Mouse (Mus musculus) liver, adult 2 months (tissue): ENCODE measurements around the gene Tnfrsf1b. TPM values are rescaled to one million over a fixed set of nuclear protein-coding genes. Genes with fewer than 3 reads are reported as not detected.

Experiments used
- DNase-seq: peaks from one replicate; pipeline ENCODE4 v3.0.0-alpha.2; 2011; ENCODE audit warnings: low read depth, low spot score; ENCODE audit errors: extremely low read depth
- H3K27ac ChIP-seq: fragments of 200-500 bp; replicated peaks from 2 replicates; pipeline ENCODE4 v1.5.1; 2012; ENCODE audit warnings: low read depth, mild to moderate bottlenecking, control low read depth, inconsistent platforms, low read length; ENCODE audit not compliant: insufficient read depth
- H3K27me3 ChIP-seq: fragments of 200-500 bp; 2 replicates; pipeline ENCODE4 v1.6.1; 2012; ENCODE audit warnings: mild to moderate bottlenecking, moderate library complexity, low read length, inconsistent platforms; ENCODE audit not compliant: control insufficient read depth, insufficient read depth
- H3K36me3 ChIP-seq: fragments of 200-500 bp; 2 replicates; pipeline ENCODE4 v1.6.1; 2012; ENCODE audit warnings: low read length, inconsistent platforms; ENCODE audit not compliant: control insufficient read depth, insufficient read depth
- H3K4me1 ChIP-seq: fragments of 200-500 bp; 2 replicates; pipeline ENCODE4 v1.6.1; 2011; ENCODE audit warnings: low read length; ENCODE audit not compliant: control insufficient read depth, insufficient read depth
- H3K4me3 ChIP-seq: fragments of 200-500 bp; 2 replicates; pipeline ENCODE4 v1.5.1; 2011; ENCODE audit warnings: low read depth, mild to moderate bottlenecking, control low read depth, low read length, moderate library complexity; ENCODE audit not compliant: insufficient read depth
- H3K79me2 ChIP-seq: fragments of 200-500 bp; 2 replicates; pipeline ENCODE4 v1.6.1; 2012; ENCODE audit warnings: inconsistent platforms, mild to moderate bottlenecking, low read length, moderate library complexity; ENCODE audit not compliant: control insufficient read depth, insufficient read depth
- H3K9ac ChIP-seq: fragments of 200-500 bp; 2 replicates; pipeline ENCODE4 v1.6.1; 2012; ENCODE audit warnings: low read depth, mild to moderate bottlenecking, control low read depth, inconsistent platforms, low read length
- CTCF ChIP-seq: fragments of 200-500 bp; IDR thresholded peaks from 2 replicates; pipeline ENCODE4 v1.5.1; 2011; ENCODE audit warnings: low read depth, low read length, control low read depth
- POLR2A ChIP-seq: fragments of 200-500 bp; IDR thresholded peaks from 2 replicates; pipeline ENCODE4 v1.6.1; 2011; ENCODE audit warnings: low read length, control low read depth; ENCODE audit not compliant: insufficient read depth; ENCODE audit errors: extremely low read depth
- WGBS: fragments of 180-500 bp; shearing (Covaris S2); methylation state at CpG from one replicate; pipeline ENCODE4 v1.1.7; 2018; 5-methylcytosine and 5-hydroxymethylcytosine counted together
- polyA plus RNA-seq: library from polyadenylated mRNA; depleted of rRNA; stranded (reverse); fragments of >200 nt; gene quantifications from 2 replicates; pipeline ENCODE4 v1.2.3, GENCODE M21; 2012; rRNA removed
- total RNA-seq: library from RNA; depleted of rRNA; stranded (reverse); fragments of >200 nt; gene quantifications from 2 replicates; pipeline ENCODE4 v1.2.3, GENCODE M21; 2014; rRNA removed

The Tnfrsf1b gene
- total RNA-seq: 10.8 and 14.9 TPM in 2 replicates
- 16.8 and 16.9 TPM in 2 replicates for polyA plus RNA-seq

DNA sequence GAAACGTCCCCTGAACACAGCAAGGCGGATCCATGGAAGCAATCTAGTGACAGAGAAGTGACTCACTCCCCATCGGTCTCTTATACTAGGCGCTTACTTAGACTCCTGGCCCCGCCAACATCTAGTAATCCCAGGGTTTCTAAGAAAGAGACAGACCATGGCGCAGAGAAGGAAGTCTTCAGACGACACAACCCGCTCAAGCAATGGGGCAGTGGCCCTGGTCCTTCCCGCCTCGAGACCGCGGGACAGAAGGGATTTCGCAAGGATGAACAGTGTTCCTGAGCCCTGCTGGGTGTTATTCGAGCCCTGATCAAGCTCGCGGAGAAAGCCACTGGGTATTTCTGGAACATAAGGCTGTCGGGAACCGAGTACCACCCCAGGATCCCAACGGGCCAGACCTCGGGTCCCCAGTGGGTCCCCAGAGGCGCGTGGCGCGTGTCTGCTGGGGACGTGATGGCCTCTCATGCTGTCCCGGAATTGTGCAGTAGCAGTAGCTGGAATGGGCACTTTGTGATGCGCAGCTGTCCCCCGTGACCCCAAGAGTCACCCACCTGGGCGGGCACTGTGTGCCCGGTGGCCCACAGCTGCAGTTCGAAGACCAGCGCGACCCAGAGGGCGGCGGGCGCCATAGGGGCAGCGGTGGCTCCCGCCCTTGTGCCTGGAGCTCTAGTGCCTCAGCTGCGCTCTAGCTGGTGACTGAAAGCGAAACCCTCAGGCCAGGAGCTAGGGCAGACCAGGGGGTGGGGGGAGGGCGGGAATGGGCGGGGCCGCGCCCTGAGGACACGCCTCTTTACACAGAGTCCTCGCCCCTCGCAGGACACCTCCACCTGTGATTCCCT lies at the start of gene Tnfrsf1b:
Tnfrsf1b (minus strand) TSS at position 698 of the 839 bp plus-strand sequence.
- H3K27me3 ChIP-seq: no peaks in the 10 kb centered on the region
- peak; percentile 76 for DNase-seq
- under 1% methylated on average over 47 of the region's 47 CpGs for WGBS

DNA sequence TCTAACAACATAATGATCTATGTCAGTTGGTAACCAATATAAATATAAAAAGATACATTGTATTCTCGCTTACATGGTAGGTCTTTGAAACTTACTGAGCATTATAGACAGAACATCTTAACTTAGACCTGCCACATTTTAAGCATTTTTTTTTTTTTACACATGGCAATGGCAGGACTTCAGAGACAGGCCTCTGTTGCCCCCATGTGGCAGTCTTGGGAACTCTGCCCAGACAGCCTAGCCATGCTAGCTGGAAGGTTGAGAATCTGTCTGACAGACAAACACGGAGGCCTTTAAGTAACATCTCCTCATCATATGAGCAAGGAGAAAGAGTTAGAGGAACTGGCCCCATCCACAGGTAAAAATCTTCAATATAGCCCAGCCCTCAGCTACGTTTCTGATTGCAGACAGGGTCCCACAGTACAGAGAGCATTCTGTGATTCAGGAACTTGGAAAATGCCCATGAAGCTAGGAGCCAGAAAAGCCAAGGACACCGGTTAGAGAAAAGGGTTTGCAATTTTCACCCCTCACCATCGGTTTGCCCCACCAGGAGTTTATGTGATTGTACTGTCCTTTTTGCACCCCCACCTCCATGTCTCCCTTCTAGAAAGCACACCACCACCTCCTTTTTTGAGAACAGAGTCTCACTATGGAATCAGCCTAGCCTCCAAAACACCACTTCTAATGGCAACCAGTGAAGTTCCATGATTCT lies 49.1 kb upstream of the Tnfrsf1b start:
- H3K9ac ChIP-seq: no peak overlapping the region
- DNase-seq: peak; percentile 43
- H3K36me3 ChIP-seq: no peaks in the 10 kb centered on the region
- H3K27ac ChIP-seq: no peak overlapping the region
- H3K79me2 ChIP-seq: no peaks in the 10 kb centered on the region
- no peaks in the 10 kb centered on the region for H3K27me3 ChIP-seq
- no peaks in the 10 kb centered on the region for H3K4me1 ChIP-seq
- WGBS: 47% methylated on average over 5 of the region's 5 CpGs
- H3K4me3 ChIP-seq: no peak overlapping the region
- no peak for TF ChIP-seq POLR2A
- peak; percentile 89 for TF ChIP-seq CTCF

More for the DNA sequence above, at the start of gene Tnfrsf1b:
- H3K4me3 ChIP-seq: peak within 1 kb of the TSS; percentile 93
- TF ChIP-seq POLR2A (peak; percentile 97), CTCF (0 out of 2 replicates have a peak, but pooled peaks have one; percentile 10)
- H3K27ac ChIP-seq: peak within 1 kb of the TSS; percentile 92
- no peaks in the 10 kb centered on the region for H3K36me3 ChIP-seq
- peaks cover 27% of the 10 kb centered on the region for H3K4me1 ChIP-seq
- peak within 1 kb of the TSS; percentile 95 for H3K9ac ChIP-seq
- H3K79me2 ChIP-seq: peaks cover 39% of the 10 kb centered on the region

DNA sequence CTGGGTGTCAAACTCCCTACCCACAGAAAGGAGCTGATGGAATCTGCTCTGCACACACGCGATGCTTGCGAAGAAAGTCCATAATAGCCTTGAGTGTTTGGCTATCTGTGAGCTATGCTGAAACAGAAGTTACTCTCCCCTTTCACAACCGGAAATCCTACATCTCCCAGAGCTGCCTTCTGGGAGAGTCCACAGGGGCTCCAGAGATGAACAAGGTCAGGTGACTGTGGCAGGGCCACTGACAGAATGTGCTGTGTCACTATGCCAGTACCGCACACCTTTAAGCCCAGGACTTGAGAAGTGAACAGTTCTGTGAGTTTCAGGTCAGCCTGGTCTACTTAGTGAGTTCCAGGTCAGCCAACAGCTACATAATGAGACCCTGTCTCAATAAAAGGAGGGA lies 47.9 kb upstream of the Tnfrsf1b start:
- no peak overlapping the region for H3K4me3 ChIP-seq
- no peaks in the 10 kb centered on the region for H3K27me3 ChIP-seq
- 83% methylated on average over 5 of the region's 5 CpGs for WGBS
- H3K27ac ChIP-seq: no peak overlapping the region
- no peaks in the 10 kb centered on the region for H3K36me3 ChIP-seq
- no peaks in the 10 kb centered on the region for H3K4me1 ChIP-seq
- no peak for DNase-seq
- no peak for TF ChIP-seq POLR2A
- TF ChIP-seq CTCF: no peak
- H3K9ac ChIP-seq: no peak overlapping the region
- H3K79me2 ChIP-seq: no peaks in the 10 kb centered on the region

DNA sequence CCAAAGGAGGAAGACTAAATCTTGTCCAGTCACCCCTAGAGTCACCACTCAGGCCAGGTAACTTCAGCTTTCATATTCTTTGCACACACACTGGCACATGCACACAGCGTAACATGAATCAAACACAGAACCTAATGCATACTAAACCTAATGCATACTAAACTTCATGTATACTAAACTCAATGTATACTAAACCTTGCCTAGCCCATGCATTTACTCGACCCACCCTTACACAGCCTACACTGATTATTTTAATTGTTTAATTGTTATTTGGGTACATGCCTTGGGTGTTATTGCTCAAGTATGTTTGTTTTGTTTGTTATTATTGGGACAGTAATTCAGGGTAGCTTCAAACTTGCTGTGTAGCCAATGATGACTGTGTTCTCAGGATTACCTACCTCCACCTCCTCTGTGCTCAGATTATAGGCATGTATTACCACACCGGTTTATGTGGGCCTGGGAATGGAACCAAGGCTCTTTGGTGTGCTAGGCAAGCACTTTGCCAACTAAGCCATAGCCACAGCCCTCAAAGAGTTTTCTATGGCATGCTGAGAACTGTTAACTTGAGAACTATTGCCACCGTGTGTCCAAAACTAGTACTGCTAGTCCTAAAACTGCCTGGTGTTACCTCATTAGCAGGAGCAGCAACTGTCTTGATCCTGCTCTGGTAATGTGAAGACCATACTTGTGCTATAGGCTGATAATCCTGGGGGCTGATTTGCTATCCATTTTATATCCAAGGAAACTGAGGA lies 39.9 kb upstream of the Tnfrsf1b start:
- Histone ChIP-seq H3K36me3 (no peaks in the 10 kb centered on the region), H3K79me2 (no peaks in the 10 kb centered on the region), H3K27ac (0 out of 2 replicates have a peak overlapping the region, but pooled peaks have one; percentile 20), H3K4me3 (no peak overlapping the region), H3K27me3 (no peaks in the 10 kb centered on the region), H3K9ac (no peak overlapping the region), H3K4me1 (peaks cover 9% of the 10 kb centered on the region; the same call in 1 of the 2 replicates)
- TF ChIP-seq CTCF: peak; percentile 42
- TF ChIP-seq POLR2A: no peak
- peak; percentile 85 for DNase-seq
- 26% methylated on average over 4 of the region's 4 CpGs for WGBS

DNA sequence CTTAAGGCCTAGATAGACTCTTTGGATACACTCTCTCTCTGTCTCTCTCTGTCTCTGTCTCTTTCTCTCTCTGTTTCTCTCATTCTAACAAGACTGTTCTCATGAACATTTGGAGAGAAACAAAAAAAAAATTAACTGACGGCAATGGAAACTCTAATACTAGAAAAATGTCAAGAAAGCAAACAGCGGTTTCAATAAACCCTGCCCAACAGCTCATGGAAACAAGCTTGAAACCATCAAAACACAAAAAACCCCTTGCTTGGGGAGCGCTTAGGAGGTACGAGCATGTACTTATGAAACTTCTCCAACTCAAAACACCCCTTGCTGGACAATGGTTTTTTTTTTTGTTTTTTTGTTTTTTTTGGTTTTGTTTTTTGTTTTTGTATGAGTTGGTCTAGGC lies 38.0 kb upstream of the Tnfrsf1b start:
- no peak overlapping the region for H3K4me3 ChIP-seq
- no peak overlapping the region for H3K27ac ChIP-seq
- TF ChIP-seq CTCF (no peak), POLR2A (no peak)
- no peak for DNase-seq
- 97% methylated on average over 4 of the region's 4 CpGs for WGBS
- no peaks in the 10 kb centered on the region for H3K36me3 ChIP-seq
- peaks cover 14% of the 10 kb centered on the region for H3K4me1 ChIP-seq
- no peaks in the 10 kb centered on the region for H3K27me3 ChIP-seq
- H3K79me2 ChIP-seq: no peaks in the 10 kb centered on the region
- no peak overlapping the region for H3K9ac ChIP-seq
